Comparison of ENCODE assay signal across 9 mouse cellular contexts in the genomic region with DNA sequence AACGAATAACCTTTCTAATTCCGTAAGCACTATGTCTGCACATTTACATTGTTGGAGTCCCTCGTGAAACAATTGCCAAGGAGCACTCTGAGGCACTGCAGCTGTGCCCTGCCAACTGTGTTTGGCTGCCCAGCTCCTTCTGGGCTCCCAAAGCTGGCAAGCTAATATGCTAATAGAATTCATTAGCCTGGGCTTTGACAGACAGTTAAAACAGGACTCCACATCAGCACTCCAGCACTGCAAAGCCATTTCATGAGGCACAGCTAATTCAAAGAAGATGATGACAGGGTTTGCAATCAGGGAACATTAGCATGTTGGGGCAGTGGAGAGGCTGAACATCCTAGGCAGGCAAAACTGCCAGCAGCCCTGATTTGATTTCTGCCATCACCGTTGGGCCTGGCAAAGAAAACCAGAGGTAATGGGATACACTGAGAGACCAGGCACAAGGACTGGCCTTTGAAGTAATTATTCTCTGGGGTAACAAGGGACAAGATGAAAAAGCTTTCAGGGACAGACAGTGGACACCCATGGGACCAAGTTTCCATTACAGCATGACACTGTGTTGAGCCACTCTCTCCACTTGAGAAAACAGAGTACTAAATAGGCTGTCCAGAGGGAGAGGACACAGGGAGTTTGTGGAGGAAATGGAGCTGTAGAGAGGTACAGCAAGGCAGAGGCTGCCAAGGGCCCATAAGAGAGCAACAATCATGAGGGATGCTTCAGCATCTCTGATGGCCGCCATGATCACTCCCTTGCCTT.
A peak's percentile ranks its signal among the peaks of the same experiment; 100 is the strongest.
DNase-seq lines count a peak whose midpoint lies in the region; ATAC-seq and TF ChIP-seq lines count a peak whose summit lies in the region.
"Had no signal": no experiment of that assay in that cellular context is flagged by ENCODE, and none has a peak within 500 bp of the region (broad histone marks: within the 10 kb centered on the region; RNA-seq: fewer than 3 reads in every experiment).

No protein-coding gene starts in this region.

- no peak overlapping the region for H3K4me2 ChIP-seq in hindbrain, embryonic 11.5 days (replicated peaks; ENCODE audit: low read depth, low read length)
- no peak overlapping the region for H3K4me2 ChIP-seq in forebrain, embryonic 14.5 days (ENCODE audit: low read length)
- H3K4me2 ChIP-seq in midbrain, embryonic 15.5 days: no peak overlapping the region
- H3K4me2 ChIP-seq: embryonic facial prominence, embryonic 13.5 days; stomach, embryonic 15.5 days had no signal

- H3K9me3 ChIP-seq in hindbrain, embryonic 11.5 days (ENCODE audit: control insufficient read depth, low read length): no peaks in the 10 kb centered on the region
- no peaks in the 10 kb centered on the region for H3K9me3 ChIP-seq in hindbrain, embryonic 10.5 days
- H3K9me3 ChIP-seq in forebrain, embryonic 14.5 days (replicated peaks; ENCODE audit: control insufficient read depth, low read length): no peaks in the 10 kb centered on the region
- H3K9me3 ChIP-seq in midbrain, embryonic 15.5 days: no peaks in the 10 kb centered on the region
- H3K9me3 ChIP-seq: embryonic facial prominence, embryonic 13.5 days; stomach, embryonic 15.5 days had no signal

- no peaks in the 10 kb centered on the region for H3K27me3 ChIP-seq in hindbrain, embryonic 11.5 days (ENCODE audit: control insufficient read depth, insufficient read depth, low read length)
- no peaks in the 10 kb centered on the region for H3K27me3 ChIP-seq in hindbrain, embryonic 10.5 days (ENCODE audit: insufficient read depth, poor library complexity, severe bottlenecking)
- no peaks in the 10 kb centered on the region for H3K27me3 ChIP-seq in forebrain, embryonic 14.5 days (replicated peaks; ENCODE audit: control insufficient read depth, insufficient read depth, low read length)
- no peaks in the 10 kb centered on the region for H3K27me3 ChIP-seq in midbrain, embryonic 15.5 days (replicated peaks)
- H3K27me3 ChIP-seq: embryonic facial prominence, embryonic 13.5 days; stomach, embryonic 15.5 days had no signal

- H3K4me3 ChIP-seq in hindbrain, embryonic 11.5 days (ENCODE audit: low read depth, low read length): no peak overlapping the region
- H3K4me3 ChIP-seq in hindbrain, embryonic 10.5 days: no peak overlapping the region
- H3K4me3 ChIP-seq in forebrain, embryonic 14.5 days (ENCODE audit: low read depth, low read length): no peak overlapping the region
- H3K4me3 ChIP-seq in midbrain, embryonic 15.5 days: no peak overlapping the region
- H3K4me3 ChIP-seq: embryonic facial prominence, embryonic 13.5 days; stomach, embryonic 15.5 days had no signal

- no peak overlapping the region for H3K27ac ChIP-seq in hindbrain, embryonic 11.5 days (ENCODE audit: low read depth, low read length)
- no peak overlapping the region for H3K27ac ChIP-seq in hindbrain, embryonic 10.5 days
- peak overlapping the region; percentile 40 for H3K27ac ChIP-seq in forebrain, embryonic 14.5 days (ENCODE audit: low read depth, low read length)
- peak overlapping the region; percentile 27 for H3K27ac ChIP-seq in midbrain, embryonic 15.5 days
- H3K27ac ChIP-seq: embryonic facial prominence, embryonic 13.5 days; stomach, embryonic 15.5 days had no signal

- H3K4me1 ChIP-seq in hindbrain, embryonic 11.5 days (replicated peaks; ENCODE audit: control insufficient read depth, insufficient read depth, low read length): no peaks in the 10 kb centered on the region
- no peaks in the 10 kb centered on the region for H3K4me1 ChIP-seq in hindbrain, embryonic 10.5 days (replicated peaks)
- peaks cover 16% of the 10 kb centered on the region for H3K4me1 ChIP-seq in forebrain, embryonic 14.5 days (ENCODE audit: control insufficient read depth, insufficient read depth, low read length)
- peaks cover 16% of the 10 kb centered on the region for H3K4me1 ChIP-seq in midbrain, embryonic 15.5 days
- H3K4me1 ChIP-seq: embryonic facial prominence, embryonic 13.5 days; stomach, embryonic 15.5 days had no signal

- peak; percentile 53 for ATAC-seq in hindbrain, embryonic 11.5 days (ENCODE audit: low FRiP score)
- ATAC-seq in forebrain, embryonic 14.5 days: peak; percentile 95
- peak; percentile 91 for ATAC-seq in midbrain, embryonic 15.5 days (replicated peaks)
- ATAC-seq in erythroblast, adult 5-6 weeks (replicated peaks; ENCODE audit: low FRiP score, poor library complexity, severe bottlenecking): no peak

- no peak for DNase-seq in hindbrain, embryonic 11.5 days (ENCODE audit: low spot score)
- no peak for DNase-seq in hindbrain, embryonic 10.5 days (ENCODE audit: low spot score)
- peak; percentile 93 for DNase-seq in brain, embryonic 14.5 days (ENCODE audit: low read depth)
- DNase-seq in forebrain, embryonic 14.5 days (ENCODE audit: low spot score): peak; percentile 90
- DNase-seq in kidney, postnatal 36 days: no peak

- no peak for TF ChIP-seq POLR2A in brain, embryonic 14.5 days (IDR thresholded peaks at IDR 0.05; ENCODE audit: borderline replicate concordance, extremely low read depth, insufficient read depth, insufficient read length, poor library complexity, severe bottlenecking)

- H3K36me3 ChIP-seq in hindbrain, embryonic 11.5 days (ENCODE audit: control insufficient read depth, insufficient read depth, low read length): no peaks in the 10 kb centered on the region
- no peaks in the 10 kb centered on the region for H3K36me3 ChIP-seq in hindbrain, embryonic 10.5 days
- H3K36me3 ChIP-seq in forebrain, embryonic 14.5 days (ENCODE audit: control insufficient read depth, insufficient read depth, low read length): no peaks in the 10 kb centered on the region
- H3K36me3 ChIP-seq in midbrain, embryonic 15.5 days (replicated peaks): no peaks in the 10 kb centered on the region
- H3K36me3 ChIP-seq: embryonic facial prominence, embryonic 13.5 days; stomach, embryonic 15.5 days had no signal

- TF ChIP-seq CTCF in brain, embryonic 14.5 days (IDR thresholded peaks at IDR 0.05; ENCODE audit: borderline replicate concordance, extremely low read depth, insufficient read depth, insufficient read length): no peak

- H3K9ac ChIP-seq in hindbrain, embryonic 11.5 days (ENCODE audit: low read depth, low read length): no peak overlapping the region
- no peak overlapping the region for H3K9ac ChIP-seq in forebrain, embryonic 14.5 days (ENCODE audit: low read length)
- no peak overlapping the region for H3K9ac ChIP-seq in midbrain, embryonic 15.5 days
- H3K9ac ChIP-seq: embryonic facial prominence, embryonic 13.5 days; stomach, embryonic 15.5 days had no signal

- 67% methylated on average over 5 of the region's 5 CpGs for WGBS in hindbrain, embryonic 11.5 days
- 75% methylated on average over 5 of the region's 5 CpGs for WGBS in hindbrain, embryonic 10.5 days
- WGBS in forebrain, embryonic 14.5 days: 22% methylated on average over 5 of the region's 5 CpGs
- 28% methylated on average over 5 of the region's 5 CpGs for WGBS in midbrain, embryonic 15.5 days

Comparison
In these comparisons a context has a peak if more than half of its experiments do, and no peak if none do; other contexts are left out.
1. DNase-seq: peak in brain, embryonic 14.5 days (single experiment) and forebrain, embryonic 14.5 days (single experiment); none in hindbrain, embryonic 11.5 days (single experiment), hindbrain, embryonic 10.5 days (single experiment) and kidney, postnatal 36 days (0 of 2).
2. H3K27ac ChIP-seq: peak in forebrain, embryonic 14.5 days (single experiment) and midbrain, embryonic 15.5 days (single experiment); none in hindbrain, embryonic 11.5 days (single experiment) and hindbrain, embryonic 10.5 days (single experiment).